Mouse (Mus musculus) brain, embryonic 14.5 days (tissue): ENCODE measurements around the gene Hadhb.

Source experiments
- CTCF ChIP-seq: fragments of 200-500 bp; IDR thresholded peaks from 2 replicates; pipeline ENCODE4 v1.5.1; 2012; ENCODE audit warnings: inconsistent platforms, mild to moderate bottlenecking, moderate library complexity, borderline replicate concordance; ENCODE audit not compliant: insufficient read depth, insufficient read length; ENCODE audit errors: extremely low read depth
- POLR2A ChIP-seq: fragments of 200-500 bp; IDR thresholded peaks from 2 replicates; pipeline ENCODE4 v1.6.1; 2012; ENCODE audit warnings: mild to moderate bottlenecking, inconsistent platforms, borderline replicate concordance; ENCODE audit not compliant: poor library complexity, insufficient read depth, insufficient read length, severe bottlenecking; ENCODE audit errors: extremely low read depth

- TF ChIP-seq POLR2A: no peak
- no peak for TF ChIP-seq CTCF
These were observed 23.8 kb upstream of the Hadhb start for GRCm38 (mm10) chr5:30131246-30131645.
